Mouse (Mus musculus) intestine, embryonic 14.5 days (tissue): ENCODE measurements around the gene Fgd4. TPM values are rescaled to one million over a fixed set of nuclear protein-coding genes. Genes with fewer than 3 reads are reported as not detected.

ENCODE experiments used
- polyA plus RNA-seq: library from polyadenylated mRNA; unstranded; fragments of >200 nt; fragmentation: Nextera tagmentation; extraction: Ambion mirVana; gene quantifications from 2 replicates; pipeline ENCODE4 v1.2.1, GENCODE M21; 2014

The Fgd4 gene
- polyA plus RNA-seq, 1 experiment from 2014 or later: 14.6 TPM

Other genes starting within 250 kb of the Fgd4 start
- gene Dnm1l, start 241.6 kb downstream of the Fgd4 start, polyA plus RNA-seq: 61.6 and 64.6 TPM in 2 replicates
- not detected in 2 replicates for gene Olfr19, start 75.9 kb upstream of the Fgd4 start, polyA plus RNA-seq
- gene Spag6l, start 228.9 kb upstream of the Fgd4 start, polyA plus RNA-seq: 0.16 and 0.34 TPM in 2 replicates